Mouse (Mus musculus) forebrain, embryonic 14.5 days (tissue): ENCODE data around the gene Jagn1. TPM values are rescaled to one million over a fixed set of nuclear protein-coding genes. Genes with fewer than 3 reads are reported as not detected.

Source experiments
- ATAC-seq: fragments of 200-750 bp; cut with Nextera tagmentation; 2 replicates; pipeline ENCODE4 v1.8.0; 2017; ENCODE audit warnings: mild to moderate bottlenecking, moderate library complexity
- DNase-seq: peaks from one replicate; pipeline ENCODE4 v3.0.0-alpha.2; 2015; ENCODE audit warnings: low spot score
- H3K27ac ChIP-seq: fragments of 300-500 bp; sonication (generic); 2 replicates; pipeline ENCODE4 v1.5.1; 2014; ENCODE audit warnings: low read depth, mild to moderate bottlenecking, control low read depth, low read length, moderate library complexity
- H3K27me3 ChIP-seq: fragments of 300-500 bp; sonication (generic); replicated peaks from 2 replicates; pipeline ENCODE4 v1.6.1; 2014; ENCODE audit warnings: low read length, control low read depth, mixed read lengths; ENCODE audit not compliant: control insufficient read depth, insufficient read depth
- H3K36me3 ChIP-seq: fragments of 300-500 bp; sonication (generic); 2 replicates; pipeline ENCODE4 v1.6.1; 2014; ENCODE audit warnings: low read length, control low read depth; ENCODE audit not compliant: control insufficient read depth, insufficient read depth
- H3K4me1 ChIP-seq: fragments of 300-500 bp; sonication (generic); 2 replicates; pipeline ENCODE4 v1.6.1; 2014; ENCODE audit warnings: antibody characterized with exemption, low read length, control low read depth; ENCODE audit not compliant: control insufficient read depth, insufficient read depth
- H3K4me2 ChIP-seq: fragments of 300-500 bp; sonication (generic); 2 replicates; pipeline ENCODE4 v1.6.1; 2014; ENCODE audit warnings: mild to moderate bottlenecking, control low read depth, low read length
- H3K4me3 ChIP-seq: fragments of 300-500 bp; sonication (generic); 2 replicates; pipeline ENCODE4 v1.5.1; 2014; ENCODE audit warnings: low read depth, low read length, control low read depth
- H3K9ac ChIP-seq: fragments of 300-500 bp; sonication (generic); 2 replicates; pipeline ENCODE4 v1.6.1; 2014; ENCODE audit warnings: mild to moderate bottlenecking, low read length, control low read depth, moderate library complexity
- H3K9me3 ChIP-seq: fragments of 300-500 bp; sonication (generic); replicated peaks from 2 replicates; pipeline ENCODE4 v1.6.1; 2016; ENCODE audit warnings: low read length, control low read depth, mixed read lengths; ENCODE audit not compliant: control insufficient read depth
- WGBS: fragments of 180-500 bp; shearing (Covaris S2); extraction: QIAGEN DNeasy Blood & Tissue Kit; methylation state at CpG from one replicate; pipeline ENCODE4 v1.1.7; 2014; 5-methylcytosine and 5-hydroxymethylcytosine counted together
- polyA plus RNA-seq: library from polyadenylated mRNA; unstranded; fragments of >200 nt; fragmentation: Nextera tagmentation; extraction: Ambion mirVana; gene quantifications from 2 replicates; pipeline ENCODE4 v1.2.1, GENCODE M21; 2014

Jagn1 gene
- polyA plus RNA-seq, 1 experiment from 2014 or later, result 94.4 TPM

DNA sequence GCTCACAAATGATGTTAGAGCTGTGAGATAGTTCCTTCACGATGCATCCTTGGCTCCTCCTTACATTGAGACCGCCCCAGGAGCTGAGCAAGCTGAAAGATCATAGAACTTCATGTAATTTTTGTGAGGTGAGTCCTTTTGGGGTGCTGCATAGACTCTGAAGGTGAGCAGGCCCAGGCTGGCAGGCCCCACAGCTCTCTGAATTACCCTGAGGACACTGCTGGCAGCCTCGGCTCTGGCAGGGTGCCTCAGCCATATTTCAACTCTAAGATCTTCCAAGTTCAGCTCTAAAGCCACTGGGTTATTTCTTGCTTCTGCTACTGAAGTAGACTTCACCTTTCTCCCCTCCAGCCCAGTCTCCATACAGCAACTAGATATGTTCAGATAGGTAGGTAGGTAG, 1.7 kb upstream of the Jagn1 start:
- DNase-seq (no peak), ATAC-seq (no peak)
- no peaks in the 10 kb centered on the region for H3K27me3 ChIP-seq
- no peak overlapping the region for H3K27ac ChIP-seq
- no peak overlapping the region for H3K4me2 ChIP-seq
- H3K9me3 ChIP-seq, result no peaks in the 10 kb centered on the region
- no peak overlapping the region for H3K4me3 ChIP-seq
- no peaks in the 10 kb centered on the region for H3K36me3 ChIP-seq
- H3K4me1 ChIP-seq, result 0 out of 2 replicates have a peak, but pooled peaks cover 7% of the 10 kb centered on the region
- 86% methylated on average over 3 of the region's 3 CpGs for WGBS
- no peak overlapping the region for H3K9ac ChIP-seq

DNA sequence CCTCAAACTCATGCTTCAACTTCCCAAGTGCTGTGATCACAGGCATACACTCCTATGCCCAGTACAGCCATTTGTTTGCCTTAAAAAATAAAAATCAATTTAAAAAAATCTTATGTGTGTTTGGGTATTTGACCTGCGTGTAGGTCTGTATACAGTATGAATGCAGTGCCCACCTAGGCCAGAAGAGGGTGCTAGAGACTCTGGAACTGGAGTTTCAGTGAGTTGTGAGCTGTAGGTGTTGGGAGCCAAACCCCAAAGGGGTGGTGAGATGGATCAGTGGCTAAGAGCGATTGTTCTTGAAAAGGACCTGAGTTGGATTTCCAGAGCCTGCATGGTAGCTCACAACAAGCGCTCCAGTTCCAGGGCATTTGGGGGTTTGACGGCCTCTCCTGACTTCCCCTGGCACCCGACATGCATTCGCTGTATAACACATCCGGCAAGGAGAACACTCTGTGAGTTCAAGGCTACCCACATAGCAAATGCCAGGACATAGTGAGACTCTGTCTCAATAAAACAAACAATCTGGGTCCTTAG, 1.2 kb upstream of the Jagn1 start:
- Histone ChIP-seq H3K9me3 (no peaks in the 10 kb centered on the region), H3K4me1 (0 out of 2 replicates have a peak, but pooled peaks cover 7% of the 10 kb centered on the region), H3K4me3 (no peak overlapping the region), H3K27me3 (no peaks in the 10 kb centered on the region), H3K4me2 (no peak overlapping the region), H3K27ac (no peak overlapping the region), H3K9ac (no peak overlapping the region), H3K36me3 (no peaks in the 10 kb centered on the region)
- WGBS, result 55% methylated on average over 7 of the region's 7 CpGs
- ATAC-seq (peak; percentile 49; the same call in 1 of the 2 replicates), DNase-seq (peak; percentile 84)

DNA sequence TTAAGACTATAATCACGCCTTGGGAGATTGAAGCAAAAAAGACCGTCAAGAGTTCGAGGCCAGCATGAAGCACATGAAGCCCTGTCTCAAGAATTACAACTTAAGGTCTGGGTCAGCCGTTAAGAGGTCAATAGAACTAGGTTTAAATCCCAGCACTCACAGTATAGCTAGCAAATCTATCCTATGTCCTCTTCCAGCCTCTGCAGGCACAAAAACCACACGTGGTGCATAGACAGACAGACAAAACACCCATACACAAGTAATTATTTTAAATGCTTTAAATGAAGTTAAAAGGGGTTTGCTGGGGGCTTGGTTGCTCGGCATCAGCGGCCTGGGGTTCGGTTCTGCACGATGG, 305 bp upstream of the Jagn1 start:
- 42% methylated on average over 9 of the region's 9 CpGs for WGBS
- no peaks in the 10 kb centered on the region for H3K27me3 ChIP-seq
- H3K4me3 ChIP-seq, result peak overlapping the region; percentile 92
- ATAC-seq (peak; percentile 24), DNase-seq (no peak)
- no peaks in the 10 kb centered on the region for H3K9me3 ChIP-seq
- peaks cover 3% of the 10 kb centered on the region for H3K36me3 ChIP-seq
- H3K4me2 ChIP-seq, result peak overlapping the region; percentile 79
- peak overlapping the region; percentile 90 for H3K9ac ChIP-seq
- H3K27ac ChIP-seq, result 0 out of 2 replicates have a peak overlapping the region, but pooled peaks have one; percentile 31
- H3K4me1 ChIP-seq, result 0 out of 2 replicates have a peak, but pooled peaks cover 7% of the 10 kb centered on the region

DNA sequence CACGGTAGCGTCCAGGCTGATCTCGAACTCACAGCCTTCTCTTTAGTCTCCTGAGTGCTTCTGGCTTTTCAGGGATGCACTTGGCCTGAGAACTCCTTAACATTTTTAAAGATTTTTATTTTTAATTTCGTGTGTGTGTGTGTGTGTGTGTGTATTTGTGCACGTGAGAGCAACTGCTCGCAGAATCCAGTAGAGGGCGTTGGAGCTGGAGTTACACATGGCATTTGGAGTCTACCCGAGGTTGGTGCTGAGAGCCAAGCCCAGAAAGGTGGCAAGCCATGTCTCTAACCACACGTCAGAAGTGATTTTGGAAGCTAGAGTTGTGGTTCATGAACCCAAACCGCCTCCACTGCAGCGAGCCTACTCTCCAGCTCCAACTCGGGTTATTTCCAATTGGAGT, 722 bp downstream of the Jagn1 start:
- ATAC-seq, result no peak
- H3K27ac ChIP-seq, result no peak overlapping the region
- H3K9me3 ChIP-seq, result no peaks in the 10 kb centered on the region
- H3K36me3 ChIP-seq, result peaks cover 13% of the 10 kb centered on the region
- H3K4me1 ChIP-seq, result 0 out of 2 replicates have a peak, but pooled peaks cover 7% of the 10 kb centered on the region
- peak overlapping the region; percentile 79 for H3K4me2 ChIP-seq
- no peak for DNase-seq
- H3K27me3 ChIP-seq, result no peaks in the 10 kb centered on the region
- peak overlapping the region; percentile 90 for H3K9ac ChIP-seq
- peak overlapping the region; percentile 92 for H3K4me3 ChIP-seq
- 42% methylated on average over 12 of the region's 12 CpGs for WGBS

DNA sequence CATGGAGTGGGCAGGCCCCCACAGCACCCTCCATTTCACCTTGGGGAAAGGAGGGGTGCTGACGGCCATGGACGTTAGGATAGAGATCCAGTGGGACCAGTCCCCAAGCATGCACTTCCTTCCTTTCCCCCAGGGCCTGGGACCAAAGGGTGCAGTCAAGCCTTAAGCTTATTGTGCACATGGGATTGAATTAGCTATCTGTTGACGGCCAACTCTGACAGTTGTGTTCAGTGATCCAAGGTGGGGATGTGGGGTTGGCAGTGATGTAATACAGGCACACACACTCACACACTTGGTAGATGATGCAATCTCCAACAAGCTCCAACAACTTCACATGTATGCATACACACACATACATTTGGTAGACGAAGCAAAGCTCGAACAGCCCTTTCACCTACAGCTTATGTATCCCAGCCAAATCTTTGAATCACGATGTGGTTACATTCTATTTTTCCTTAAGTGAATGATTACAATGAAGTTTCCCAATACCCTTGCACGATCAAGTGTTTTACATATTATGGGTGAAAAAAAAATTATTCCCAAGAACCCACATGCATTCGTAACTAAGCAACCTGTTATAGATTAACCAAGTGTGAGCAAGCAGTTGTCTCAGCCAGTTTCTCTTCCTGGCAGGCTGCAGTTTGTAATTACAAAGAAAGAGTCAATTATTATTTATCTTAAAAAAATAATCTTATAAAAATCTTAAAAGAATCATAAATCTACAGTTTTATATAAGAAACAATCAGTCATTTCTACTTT, 2.0 kb downstream of the Jagn1 start:
- ATAC-seq (no peak), DNase-seq (no peak)
- H3K27ac ChIP-seq, result no peak overlapping the region
- H3K27me3 ChIP-seq, result no peaks in the 10 kb centered on the region
- H3K9me3 ChIP-seq, result no peaks in the 10 kb centered on the region
- WGBS, result 90% methylated on average over 6 of the region's 8 CpGs
- peaks cover 24% of the 10 kb centered on the region for H3K36me3 ChIP-seq
- 0 out of 2 replicates have a peak, but pooled peaks cover 7% of the 10 kb centered on the region for H3K4me1 ChIP-seq
- H3K4me2 ChIP-seq, result no peak overlapping the region
- H3K9ac ChIP-seq, result no peak overlapping the region
- H3K4me3 ChIP-seq, result no peak overlapping the region

DNA sequence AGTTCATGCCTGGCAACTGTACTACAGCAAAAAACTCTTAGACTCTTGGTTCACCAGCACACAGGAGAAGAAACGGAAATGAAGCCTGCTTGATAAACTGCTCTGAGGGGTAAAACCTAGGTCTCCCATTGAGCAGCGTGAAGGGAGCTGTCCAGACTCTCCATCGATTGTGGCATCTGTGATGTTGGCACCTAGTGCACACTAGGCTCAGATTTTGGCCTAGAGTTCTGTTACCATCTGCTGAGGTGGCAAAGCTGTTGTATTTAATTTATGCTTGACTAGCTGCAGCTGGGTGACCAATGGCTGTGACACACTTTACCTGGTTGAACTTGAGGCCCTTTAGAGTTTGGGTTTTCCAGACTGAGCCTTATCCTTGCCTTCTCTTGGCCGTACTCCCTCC, 5.3 kb downstream of the Jagn1 start:
- Histone ChIP-seq H3K4me2 (no peak overlapping the region), H3K4me1 (0 out of 2 replicates have a peak, but pooled peaks cover 9% of the 10 kb centered on the region), H3K27me3 (no peaks in the 10 kb centered on the region), H3K36me3 (peaks cover 24% of the 10 kb centered on the region), H3K4me3 (no peak overlapping the region), H3K9ac (no peak overlapping the region), H3K27ac (no peak overlapping the region), H3K9me3 (no peaks in the 10 kb centered on the region)
- 83% methylated on average over 4 of the region's 4 CpGs for WGBS
- DNase-seq (peak; percentile 38), ATAC-seq (peak; percentile 22; the same call in 1 of the 2 replicates)

DNA sequence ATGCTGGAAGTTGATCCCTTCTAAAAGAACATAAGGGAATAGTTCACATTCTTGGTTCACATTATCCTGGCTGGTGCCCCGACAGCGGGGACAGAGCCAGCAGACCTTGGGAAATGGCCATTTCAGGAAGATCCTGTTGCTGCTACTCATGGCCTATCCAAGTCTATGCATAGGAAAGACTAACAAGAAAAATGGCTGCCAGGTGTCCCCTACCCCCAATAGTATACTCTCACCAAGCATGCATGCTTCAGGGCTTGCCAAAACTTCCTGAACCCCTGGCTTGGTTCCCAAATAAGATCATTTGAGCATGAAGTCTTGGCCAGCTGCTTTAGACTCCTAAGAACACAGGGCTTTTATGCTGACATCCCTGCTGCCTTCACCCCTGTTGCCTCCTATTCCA, 9.5 kb downstream of the Jagn1 start:
- Histone ChIP-seq H3K27ac (no peak overlapping the region), H3K36me3 (peaks cover 23% of the 10 kb centered on the region), H3K9ac (no peak overlapping the region), H3K9me3 (no peaks in the 10 kb centered on the region), H3K4me3 (no peak overlapping the region), H3K4me1 (0 out of 2 replicates have a peak, but pooled peaks cover 2% of the 10 kb centered on the region), H3K27me3 (no peaks in the 10 kb centered on the region), H3K4me2 (no peak overlapping the region)
- ATAC-seq (no peak), DNase-seq (peak; percentile 63)
- WGBS, result 75% methylated on average over 2 of the region's 2 CpGs

DNA sequence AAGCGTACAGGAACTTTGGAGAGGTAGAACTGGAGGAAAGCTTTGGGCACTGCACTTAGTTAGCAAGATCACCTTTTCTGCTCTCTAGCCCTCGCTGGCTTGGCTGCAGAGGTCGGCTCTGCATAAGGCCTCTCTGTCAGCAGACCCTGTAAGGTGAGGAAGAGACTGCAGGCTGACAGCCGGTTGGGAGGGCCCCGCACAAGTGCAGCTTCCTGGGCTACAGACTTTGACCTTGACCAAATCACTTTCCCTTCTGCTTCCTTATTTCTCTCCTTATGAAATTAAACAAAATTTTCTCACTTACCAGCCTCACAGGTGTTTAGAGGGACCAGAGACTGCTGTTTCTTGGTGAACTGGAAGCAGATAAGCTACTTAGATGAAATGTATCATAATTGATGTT, 12.6 kb downstream of the Jagn1 start:
- no peaks in the 10 kb centered on the region for H3K36me3 ChIP-seq
- no peak overlapping the region for H3K9ac ChIP-seq
- no peaks in the 10 kb centered on the region for H3K9me3 ChIP-seq
- no peaks in the 10 kb centered on the region for H3K27me3 ChIP-seq
- WGBS, result 75% methylated on average over 5 of the region's 5 CpGs
- H3K4me2 ChIP-seq, result no peak overlapping the region
- no peak for ATAC-seq
- no peak for DNase-seq
- H3K27ac ChIP-seq, result no peak overlapping the region
- H3K4me3 ChIP-seq, result no peak overlapping the region
- 0 out of 2 replicates have a peak, but pooled peaks cover 2% of the 10 kb centered on the region for H3K4me1 ChIP-seq

DNA sequence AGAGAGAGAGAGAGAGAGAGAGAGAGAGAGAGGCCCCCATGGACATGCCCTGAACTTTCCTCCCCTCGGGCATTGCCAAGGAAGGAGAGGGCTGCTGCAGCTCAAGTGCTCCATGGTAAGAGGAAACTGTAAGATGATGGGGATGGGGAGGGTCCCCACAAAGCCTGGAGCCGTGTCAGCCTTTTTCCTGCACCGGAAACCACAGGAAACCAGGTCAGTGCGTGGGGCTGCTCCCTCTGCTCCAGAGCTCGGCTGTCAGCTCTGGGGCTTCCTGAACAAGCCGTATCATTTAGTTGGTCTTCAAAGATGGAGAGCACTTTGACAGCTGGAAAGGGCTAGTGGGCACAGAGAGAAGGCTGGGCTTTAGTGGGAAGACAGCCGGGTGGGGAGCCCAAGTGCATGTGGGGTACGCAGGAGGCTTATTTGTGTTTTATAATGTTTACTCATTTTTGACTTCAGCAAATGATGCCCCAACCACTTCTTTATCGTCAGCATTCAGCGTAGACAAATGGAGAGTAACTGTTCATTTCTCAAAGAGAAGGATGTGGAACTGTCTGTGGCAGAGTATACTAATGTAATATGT, 15.7 kb downstream of the Jagn1 start, which contains the start of gene Il17re:
Gene Il17re (plus strand): TSS at position 533 of the 583 bp plus-strand sequence.
- Histone ChIP-seq H3K9me3 (no peaks in the 10 kb centered on the region), H3K36me3 (no peaks in the 10 kb centered on the region), H3K4me3 (no peak within 1 kb of the TSS), H3K9ac (no peak within 1 kb of the TSS), H3K4me2 (no peak within 1 kb of the TSS), H3K27ac (no peak within 1 kb of the TSS), H3K4me1 (no peaks in the 10 kb centered on the region), H3K27me3 (no peaks in the 10 kb centered on the region)
- WGBS, result 79% methylated on average over 10 of the region's 10 CpGs
- ATAC-seq (no peak), DNase-seq (no peak)
